Mouse (Mus musculus): ENCODE measurements around the gene Vmn1r69. TPM values are rescaled to one million over a fixed set of nuclear protein-coding genes. Genes with fewer than 3 reads are reported as not detected.

Vmn1r69 gene
- not detected in 2 replicates for polyA plus RNA-seq (2015; fragmentation: Nextera tagmentation; extraction: Ambion mirVana)

- Histone ChIP-seq H3K9ac (no peak within 1 kb of the TSS), H3K4me1 (replicated peaks) (no peaks in the 10 kb centered on the region), H3K36me3 (no peaks in the 10 kb centered on the region), H3K27me3 (no peaks in the 10 kb centered on the region), H3K4me3 (no peak within 1 kb of the TSS), H3K27ac (replicated peaks) (no peak within 1 kb of the TSS), H3K9me3 (peaks cover 25% of the 10 kb centered on the region; the same call in 1 of the 2 replicates), H3K4me2 (no peak within 1 kb of the TSS)
- no peak for ATAC-seq (ENCODE audit: low read depth)
Measured at GRCm38 (mm10) chr7:10613559-10613958, at the start of gene Vmn1r69. Gene Vmn1r69, minus strand, starts transcription at chr7:10613659.

GRCm38 (mm10) chr7:10631232-10631631 is 17.8 kb upstream of the Vmn1r69 start, which contains the start of gene Vmn1r70:
Gene Vmn1r70, plus strand, starts transcription at chr7:10631532.
- Histone ChIP-seq H3K9me3 (peaks cover 30% of the 10 kb centered on the region), H3K27ac (replicated peaks) (no peak within 1 kb of the TSS)
- WGBS: 72% methylated on average over 1 of the region's 1 CpGs

GRCm38 (mm10) chr7:10558385-10558784 is 55.1 kb downstream of the Vmn1r69 start, which contains the start of gene Vmn1r68:
Gene Vmn1r68, minus strand, starts transcription at chr7:10558485.
- Histone ChIP-seq H3K27me3 (no peaks in the 10 kb centered on the region), H3K27ac (replicated peaks) (no peak within 1 kb of the TSS), H3K36me3 (no peaks in the 10 kb centered on the region), H3K4me3 (no peak within 1 kb of the TSS), H3K4me2 (no peak within 1 kb of the TSS), H3K4me1 (replicated peaks) (no peaks in the 10 kb centered on the region), H3K9ac (no peak within 1 kb of the TSS), H3K9me3 (peaks cover 4% of the 10 kb centered on the region)
- ATAC-seq (ENCODE audit: low read depth): no peak
- WGBS: 75% methylated on average over 2 of the region's 2 CpGs

More at GRCm38 (mm10) chr7:10631232-10631631, 17.8 kb upstream of the Vmn1r69 start, which contains the start of gene Vmn1r70:
- Histone ChIP-seq H3K4me1 (replicated peaks) (no peaks in the 10 kb centered on the region), H3K9ac (no peak within 1 kb of the TSS), H3K4me2 (no peak within 1 kb of the TSS), H3K27me3 (no peaks in the 10 kb centered on the region), H3K36me3 (no peaks in the 10 kb centered on the region), H3K4me3 (no peak within 1 kb of the TSS)
- no peak for ATAC-seq (ENCODE audit: low read depth)

Other genes starting within 250 kb of the Vmn1r69 start
- gene Vmn1r67, start 170.3 kb downstream of the Vmn1r69 start, polyA plus RNA-seq (2015; fragmentation: Nextera tagmentation; extraction: Ambion mirVana): not detected in 2 replicates
- gene Zik1, start 118.3 kb downstream of the Vmn1r69 start, polyA plus RNA-seq (2015; fragmentation: Nextera tagmentation; extraction: Ambion mirVana): 36.2 and 39.3 TPM in 2 replicates
- not detected in 2 replicates for gene Vmn1r68, start 55.2 kb downstream of the Vmn1r69 start, polyA plus RNA-seq (2015; fragmentation: Nextera tagmentation; extraction: Ambion mirVana)
- not detected in 2 replicates for gene Vmn1r70, start 17.9 kb upstream of the Vmn1r69 start, polyA plus RNA-seq (2015; fragmentation: Nextera tagmentation; extraction: Ambion mirVana)
- not detected in 2 replicates for gene Nlrp4b, start 74.1 kb upstream of the Vmn1r69 start, polyA plus RNA-seq (2015; fragmentation: Nextera tagmentation; extraction: Ambion mirVana)
- gene Vmn1r71, start 140.7 kb upstream of the Vmn1r69 start, polyA plus RNA-seq (2015; fragmentation: Nextera tagmentation; extraction: Ambion mirVana): not detected in 2 replicates